Mouse (Mus musculus) bone marrow, adult 2 months (tissue): ENCODE results near the gene Il11ra1.

ENCODE experiments used
- CTCF ChIP-seq: fragments of 200-500 bp; IDR thresholded peaks from 2 replicates; pipeline ENCODE4 v1.5.1; 2011; ENCODE audit warnings: low read length, control low read depth; ENCODE audit not compliant: control insufficient read depth, insufficient read depth
- POLR2A ChIP-seq: fragments of 200-500 bp; IDR thresholded peaks from 2 replicates; pipeline ENCODE4 v1.6.1; 2011; ENCODE audit warnings: low read depth, mild to moderate bottlenecking, control low read depth, low read length, borderline replicate concordance; ENCODE audit not compliant: control insufficient read depth

- TF ChIP-seq POLR2A (no peak), CTCF (no peak)
These were observed 27.2 kb downstream of the Il11ra1 start for GRCm38 (mm10) chr4:41726826-41727621.
